Mouse (Mus musculus) C2C12 (cell line): Measurements from ENCODE around the gene Mterf4. TPM values are rescaled to one million over a fixed set of nuclear protein-coding genes. Genes with fewer than 3 reads are reported as not detected.

Source experiments
- H3K27me3 ChIP-seq: one replicate; pipeline ENCODE4 v1.6.1; 2011; ENCODE audit not compliant: control insufficient read depth, insufficient read depth, insufficient read length
- H3K36me3 ChIP-seq: one replicate; pipeline ENCODE4 v1.6.1; 2011; ENCODE audit not compliant: control insufficient read depth, insufficient read depth
- H3K4me3 ChIP-seq: one replicate; pipeline ENCODE4 v1.5.1; 2011; ENCODE audit warnings: mild to moderate bottlenecking, control low read depth; ENCODE audit not compliant: poor library complexity, insufficient read depth, severe bottlenecking
- H3K79me2 ChIP-seq: one replicate; pipeline ENCODE4 v1.6.1; 2011; ENCODE audit not compliant: control insufficient read depth, insufficient read depth
- H3K79me3 ChIP-seq: one replicate; pipeline ENCODE4 v1.6.1; 2011; ENCODE audit warnings: low read depth, control low read depth
- H3ac ChIP-seq: one replicate; pipeline ENCODE3; 2011; ENCODE audit warnings: low read depth; ENCODE audit not compliant: control insufficient read depth, insufficient read length
- CEBPB ChIP-seq: IDR thresholded peaks from one replicate; pipeline ENCODE4 v1.6.1; 2011; ENCODE audit warnings: low read depth, mild to moderate bottlenecking, control low read depth, moderate library complexity
- MAX ChIP-seq: IDR thresholded peaks from one replicate; pipeline ENCODE4 v1.6.1; 2011; ENCODE audit warnings: mild to moderate bottlenecking, control low read depth
- MYOD1 ChIP-seq: IDR thresholded peaks from one replicate; pipeline ENCODE4 v1.6.1; 2011; ENCODE audit warnings: low read depth; ENCODE audit not compliant: control insufficient read depth, insufficient read length
- USF1 ChIP-seq: IDR thresholded peaks from one replicate; pipeline ENCODE4 v1.6.1; 2011; ENCODE audit warnings: low read depth, mild to moderate bottlenecking, control low read depth, moderate library complexity
- microRNA-seq: library from miRNA; unstranded; fragments of <30 nt; microRNA quantifications from one replicate; pipeline ENCODE4, GENCODE M21; 2019; ENCODE audit warnings: borderline microRNAs expressed
- polyA plus RNA-seq: library from polyadenylated mRNA; unstranded; fragments of >200 nt; fragmentation: generic; extraction: Trizol; gene quantifications from one replicate; pipeline ENCODE4 v1.2.1, GENCODE M21; 2012; ENCODE audit warnings: missing spikeins

Mterf4 gene
- polyA plus RNA-seq, 1 experiment, result 11.7 TPM

GRCm38 (mm10) chr1:93255761-93256160 lies 50.0 kb downstream of the Mterf4 start:
- Histone ChIP-seq H3ac (no peak overlapping the region), H3K4me3 (no peak overlapping the region), H3K79me2 (no peaks in the 10 kb centered on the region), H3K79me3 (no peaks in the 10 kb centered on the region), H3K27me3 (no peaks in the 10 kb centered on the region), H3K36me3 (no peaks in the 10 kb centered on the region)
- TF ChIP-seq MYOD1, result no peak
- no peak for TF ChIP-seq USF1

GRCm38 (mm10) chr1:93252586-93252985 lies 53.1 kb downstream of the Mterf4 start:
- Histone ChIP-seq H3K27me3 (no peaks in the 10 kb centered on the region), H3ac (no peak overlapping the region), H3K4me3 (no peak overlapping the region), H3K79me3 (no peaks in the 10 kb centered on the region), H3K36me3 (no peaks in the 10 kb centered on the region), H3K79me2 (no peaks in the 10 kb centered on the region)
- TF ChIP-seq USF1, result no peak
- TF ChIP-seq CEBPB, result no peak
- no peak for TF ChIP-seq MAX
- no peak for TF ChIP-seq MYOD1

Small RNAs within 50 kb of the gene (microRNA-seq; reads per million reads assigned to microRNA genes)
- gene Mir6345, result not detected
- gene Mir6901, result 1.3 reads per million, percentile 29 among the genes with 10 or more reads in this experiment
- 0.24 reads per million for gene Mir6902

Other genes with a start within 250 kb of the Mterf4 start
- 3.4 TPM for gene Kif1a, start 204.0 kb downstream of the Mterf4 start, polyA plus RNA-seq
- gene Agxt, start 170.7 kb downstream of the Mterf4 start, polyA plus RNA-seq, result not detected
- gene 2310007B03Rik, start 145.0 kb downstream of the Mterf4 start, polyA plus RNA-seq, result 0.09 TPM
- gene Crocc2, start 137.2 kb downstream of the Mterf4 start, polyA plus RNA-seq, result 0.01 TPM
- 0.18 TPM for gene Sned1, start 70.1 kb downstream of the Mterf4 start, polyA plus RNA-seq
- gene Ppp1r7, start 36.9 kb upstream of the Mterf4 start, polyA plus RNA-seq, result 16.8 TPM
- 6.6 TPM for gene Pask, start 37.6 kb upstream of the Mterf4 start, polyA plus RNA-seq
- 0.05 TPM for gene Ano7, start 68.0 kb upstream of the Mterf4 start, polyA plus RNA-seq
- gene Hdlbp, start 172.9 kb upstream of the Mterf4 start, polyA plus RNA-seq, result 134 TPM
- gene Farp2, start 206.2 kb upstream of the Mterf4 start, polyA plus RNA-seq, result 3.0 TPM